Mouse (Mus musculus): Measurements from ENCODE around the gene Apon.
A peak's percentile ranks its signal among the peaks of the same experiment; 100 is the strongest.
"Not testable (repeated sequence)": the region's sequence is repeated elsewhere in the genome, so short reads cannot be mapped to it uniquely, and the experiment has no call there.

Gene Apon

DNA sequence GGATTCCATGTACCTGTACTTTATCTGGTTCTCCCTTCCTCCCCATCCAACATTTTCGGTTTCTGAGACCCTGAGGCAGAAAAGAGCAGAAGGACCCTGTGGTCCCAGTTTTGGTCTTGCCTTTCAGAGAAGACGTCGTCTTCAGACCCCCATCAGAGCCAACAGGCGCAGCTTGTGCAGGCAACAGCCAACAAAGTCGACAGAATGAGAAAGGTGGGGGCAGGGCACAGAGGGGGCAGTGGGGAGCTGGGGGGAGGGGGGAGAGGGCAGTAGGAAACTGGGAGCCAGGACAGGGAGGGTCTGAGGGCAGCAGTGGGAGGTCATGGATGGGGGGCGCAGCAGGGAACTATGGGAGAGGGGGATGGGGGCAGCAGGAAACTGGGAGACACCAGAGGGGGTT, 24.3 kb downstream of the Apon start:
- DNase-seq: no peak

DNA sequence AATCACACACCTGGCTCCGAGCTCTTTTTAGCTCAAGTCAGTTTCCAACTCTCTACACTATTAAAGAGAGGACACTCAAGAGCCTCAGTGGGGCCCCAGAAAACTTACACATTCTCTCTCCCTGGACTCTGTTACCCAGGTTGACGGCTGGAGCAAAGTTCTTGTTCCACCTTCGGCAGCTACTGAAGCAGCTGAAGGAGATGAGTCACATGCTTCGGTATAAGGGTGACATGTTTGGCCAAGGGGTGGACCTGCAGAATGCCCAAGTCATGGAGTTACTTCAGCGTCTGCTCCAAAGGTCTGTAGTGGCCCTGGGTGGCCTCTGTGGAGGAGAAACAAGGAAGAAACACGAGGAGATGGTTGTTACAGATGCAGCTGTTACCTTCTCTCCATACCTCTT, 27.0 kb downstream of the Apon start:
- DNase-seq: peak; percentile 41

DNA sequence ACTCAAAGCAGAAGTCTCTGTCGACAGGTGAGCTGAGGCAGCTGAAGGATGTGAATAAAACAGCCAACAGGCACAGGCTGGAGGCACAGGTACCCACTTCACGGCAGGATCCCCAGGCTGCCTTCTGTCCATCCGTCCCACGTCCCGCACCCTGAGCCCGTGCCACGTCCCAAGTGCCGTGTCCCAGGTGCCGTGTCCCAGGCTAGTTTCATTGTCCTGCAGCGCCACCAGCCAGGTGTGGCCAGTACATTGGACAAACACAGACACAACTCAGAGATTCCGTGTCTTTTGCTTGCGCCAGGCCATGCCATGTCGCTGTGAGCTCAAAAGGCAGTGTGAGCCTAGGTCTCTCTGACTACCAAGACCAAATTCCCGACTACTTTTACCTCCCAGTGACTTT, 27.8 kb downstream of the Apon start:
- no peak for DNase-seq

DNA sequence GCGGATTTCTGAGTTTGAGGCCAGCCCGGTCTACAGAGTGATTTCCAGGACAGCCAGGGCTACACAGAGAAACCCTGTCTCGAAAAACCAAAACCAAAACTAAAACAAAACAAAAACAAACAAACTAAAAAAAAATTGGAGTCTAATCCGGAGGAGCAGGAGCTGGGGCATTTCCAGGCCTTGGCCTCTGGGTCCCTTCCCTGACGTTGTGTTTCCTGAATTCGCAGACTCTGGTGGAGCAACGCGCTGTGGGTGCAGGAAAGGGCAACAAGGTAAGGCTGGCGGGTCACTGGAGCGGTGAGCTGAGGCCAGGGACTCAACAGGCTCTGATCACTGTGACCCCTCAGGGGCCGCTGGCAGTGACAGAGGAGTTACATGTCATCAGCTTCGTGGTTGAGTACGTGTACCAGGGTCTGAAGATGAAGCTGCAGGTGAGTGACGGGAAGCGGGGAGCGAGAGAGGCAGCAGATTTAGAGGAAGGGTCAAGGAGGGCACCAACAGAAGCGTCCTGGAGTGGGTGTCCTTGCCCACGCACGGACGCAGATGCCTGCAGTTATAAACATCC, 29.1 kb downstream of the Apon start:
- DNase-seq: no peak

DNA sequence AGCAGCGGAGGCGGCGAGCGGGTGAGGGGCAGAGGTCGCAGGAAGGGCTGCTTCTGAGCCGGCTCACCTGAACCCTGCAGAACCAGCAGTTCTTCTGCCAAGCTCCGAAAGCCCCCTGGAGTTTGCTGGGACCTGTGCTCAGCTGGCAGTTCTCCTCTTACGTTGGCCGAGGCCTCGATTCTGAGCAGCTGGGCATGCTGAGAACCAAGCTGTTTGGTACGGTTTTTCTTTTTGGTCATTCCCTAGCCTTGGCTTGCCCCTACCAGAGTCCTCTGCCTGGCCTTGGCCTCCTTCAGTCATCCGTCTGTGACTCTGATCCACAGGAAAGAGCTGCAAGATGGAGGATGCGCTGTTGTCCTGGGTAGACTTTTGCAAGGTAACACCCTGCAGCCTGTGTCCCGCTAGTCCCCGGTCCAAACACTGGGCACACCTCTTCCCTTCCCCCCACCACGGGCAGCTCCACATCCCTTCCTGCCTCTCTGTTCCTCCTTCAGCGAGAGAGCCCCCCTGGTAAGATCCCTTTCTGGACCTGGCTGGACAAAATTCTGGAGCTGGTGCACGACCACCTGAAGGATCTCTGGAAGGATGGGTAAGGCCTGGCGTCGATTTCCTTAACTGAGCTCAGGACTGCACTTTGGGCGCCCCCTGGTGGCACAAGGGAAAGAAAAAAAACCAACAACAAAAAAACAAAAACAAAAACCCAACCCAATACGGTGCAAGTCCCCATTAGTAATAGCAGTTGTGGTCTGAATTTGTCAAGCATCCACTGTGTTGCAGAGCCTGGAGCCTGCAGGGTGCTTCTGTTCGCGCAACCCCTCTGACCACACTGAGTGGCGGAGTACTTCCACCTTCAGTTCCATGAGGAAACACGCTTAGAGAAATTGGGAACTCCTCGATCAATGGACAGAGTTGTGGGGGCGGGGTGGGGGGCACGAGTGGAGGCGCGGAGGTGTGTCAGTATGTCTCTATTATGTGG, 30.0 kb downstream of the Apon start:
- DNase-seq: peak; percentile 74

DNA sequence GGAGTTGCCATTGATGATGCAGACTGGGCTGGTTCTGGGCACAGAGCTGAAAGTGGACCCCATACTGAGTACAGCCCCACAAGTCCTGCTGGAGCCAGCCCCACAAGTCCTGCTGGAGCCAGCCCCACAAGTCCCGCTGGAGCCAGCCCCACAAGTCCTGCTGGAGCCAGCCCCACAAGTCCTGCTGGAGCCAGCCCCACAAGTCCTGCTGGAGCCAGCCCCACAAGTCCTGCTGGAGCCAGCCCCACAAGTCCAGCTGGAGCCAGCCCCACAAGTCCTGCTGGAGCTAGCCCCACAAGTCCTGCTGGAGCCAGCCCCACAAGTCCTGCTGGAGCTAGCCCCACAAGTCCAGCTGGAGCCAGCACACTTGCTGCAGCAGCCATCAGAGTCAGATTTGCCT, 36.7 kb downstream of the Apon start:
- not testable (repeated sequence) for DNase-seq

DNA sequence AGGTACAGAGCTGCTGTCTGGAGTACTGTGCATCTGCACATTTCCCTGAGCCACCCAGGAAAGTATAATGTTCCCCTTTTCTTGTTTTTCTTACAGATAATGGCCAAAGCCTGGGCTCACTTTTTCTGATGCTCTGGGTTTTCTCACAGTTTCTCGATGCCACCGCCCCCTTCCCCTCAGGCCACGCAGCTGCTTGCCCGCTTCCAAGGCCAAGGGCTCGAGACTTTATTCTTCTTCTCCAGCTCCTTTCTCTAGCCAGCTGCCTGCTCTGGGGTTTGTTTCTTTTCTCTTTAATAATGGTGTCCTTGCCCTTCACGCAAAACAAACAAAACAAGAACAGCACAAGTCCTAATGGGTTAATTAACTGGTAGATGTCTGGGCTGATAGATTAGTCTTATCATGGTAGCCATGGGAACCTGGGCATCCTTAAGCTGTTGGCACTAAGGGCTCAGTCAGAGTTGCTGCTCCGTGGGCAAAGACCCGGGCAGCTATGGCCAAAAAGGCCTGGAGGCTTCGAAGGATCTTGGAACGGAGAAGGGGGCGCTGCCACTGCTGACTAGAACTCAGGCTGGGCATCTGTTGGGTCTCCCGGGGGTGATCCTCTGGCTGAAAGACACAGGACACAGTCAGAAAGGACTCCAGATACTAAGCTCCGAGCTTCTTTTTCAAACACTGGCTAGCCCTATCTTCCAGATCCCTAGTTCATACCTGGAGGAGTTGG, 42.6 kb downstream of the Apon start:
- DNase-seq: no peak

DNA sequence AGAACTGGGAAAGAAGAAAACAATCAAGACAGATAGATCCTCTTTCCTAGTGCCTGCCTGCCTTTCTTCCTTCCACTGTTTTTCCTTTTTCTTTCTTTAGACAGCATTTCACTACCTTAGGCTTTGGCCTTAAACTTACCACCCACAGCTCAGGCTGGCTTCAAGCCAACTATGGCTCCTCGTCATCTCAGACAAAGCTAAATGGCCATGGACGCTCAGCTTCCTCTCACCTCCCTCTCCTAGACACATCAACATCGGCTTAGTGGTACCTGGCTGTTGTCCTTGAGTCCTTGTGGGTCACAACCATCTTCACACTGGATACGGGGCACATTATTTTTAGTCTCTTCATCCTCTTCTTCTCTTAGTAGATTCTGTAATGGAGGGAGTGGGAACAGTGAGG, 43.3 kb downstream of the Apon start:
- DNase-seq: no peak

DNA sequence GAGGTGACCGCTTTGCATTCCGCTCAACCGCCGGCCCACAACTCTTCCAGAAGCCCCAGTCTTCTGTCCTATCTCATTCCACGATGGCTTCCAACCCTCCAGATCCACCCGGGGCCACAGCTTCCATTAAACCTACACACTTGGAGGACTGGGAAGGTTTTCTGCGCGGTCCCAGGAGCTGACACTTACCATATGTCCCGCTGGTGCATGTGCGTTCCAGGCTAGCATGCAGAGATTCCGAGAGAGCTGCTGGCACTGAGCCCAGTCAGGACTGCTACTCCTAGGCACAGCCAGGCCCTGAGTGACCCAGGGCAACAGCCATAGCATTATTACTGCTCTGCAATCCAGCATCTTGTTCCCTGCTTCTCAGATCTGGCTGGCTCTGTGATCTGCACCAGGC, 43.7 kb downstream of the Apon start:
- peak; percentile 24 for DNase-seq

DNA sequence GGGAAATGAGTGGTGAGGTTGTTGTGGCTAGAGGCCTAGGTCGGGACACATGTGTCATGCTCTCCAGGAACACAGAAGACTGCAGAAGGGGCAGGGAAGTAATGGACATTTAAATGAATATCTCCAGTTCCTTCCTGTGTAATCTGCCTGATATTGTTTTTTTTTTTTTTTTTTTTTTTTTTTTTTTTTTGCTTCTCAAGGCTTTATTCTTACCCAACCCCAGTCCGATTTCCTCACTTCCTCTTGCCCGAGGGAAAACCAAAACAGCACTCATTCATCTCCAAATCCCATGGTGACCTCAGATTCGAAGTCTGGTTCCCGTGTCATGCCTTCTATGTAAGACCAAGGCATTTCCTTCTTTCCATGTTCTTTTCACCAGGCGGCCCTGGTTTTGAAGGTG, 44.3 kb downstream of the Apon start:
- DNase-seq: no peak

DNA sequence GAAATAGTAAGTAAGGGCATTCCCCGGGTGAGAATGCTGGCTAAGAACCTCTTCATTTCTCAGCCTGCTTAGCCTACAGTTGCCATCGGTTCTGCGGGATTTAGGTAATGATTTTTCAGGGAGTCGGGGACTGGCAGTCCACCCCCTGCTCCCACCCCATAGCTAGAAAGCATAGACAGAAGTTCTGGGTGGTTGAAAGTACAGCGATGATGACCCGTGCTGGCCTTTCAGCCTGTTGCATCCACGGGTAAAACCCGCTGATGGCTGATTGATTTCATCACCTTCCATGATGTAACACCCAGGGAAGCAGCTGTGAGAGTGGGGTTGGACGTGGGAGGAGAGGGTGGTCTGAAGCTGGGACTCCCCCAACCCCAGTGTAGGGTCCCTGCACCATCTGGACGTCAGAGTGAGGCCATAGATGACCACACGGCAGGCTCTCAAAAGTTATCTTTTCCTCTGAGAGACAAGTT, 44.8 kb downstream of the Apon start, which contains the start of gene Il23a:
TSS of gene Il23a (minus strand) at position 51 of the 470 bp plus-strand sequence.
- no peak for DNase-seq

DNA sequence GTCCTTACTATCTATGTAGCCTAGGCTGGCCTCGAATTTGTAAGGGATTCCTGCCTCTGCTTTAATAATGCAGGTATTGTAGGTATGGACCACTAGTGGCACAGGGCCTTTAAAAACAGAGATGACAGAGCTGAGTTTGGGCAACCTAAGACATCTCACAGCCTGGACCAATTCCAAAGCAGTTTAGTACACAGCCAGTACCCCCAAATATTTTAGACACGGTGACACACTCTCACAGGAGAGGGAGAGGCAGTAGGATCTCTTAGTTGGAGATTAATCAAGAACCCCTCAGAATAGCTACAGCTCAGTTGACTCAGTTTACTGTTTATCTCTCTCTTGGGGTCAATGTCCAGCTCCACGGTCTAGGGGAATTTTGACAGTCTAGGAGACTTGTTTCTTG, 48.5 kb downstream of the Apon start:
- DNase-seq: no peak

DNA sequence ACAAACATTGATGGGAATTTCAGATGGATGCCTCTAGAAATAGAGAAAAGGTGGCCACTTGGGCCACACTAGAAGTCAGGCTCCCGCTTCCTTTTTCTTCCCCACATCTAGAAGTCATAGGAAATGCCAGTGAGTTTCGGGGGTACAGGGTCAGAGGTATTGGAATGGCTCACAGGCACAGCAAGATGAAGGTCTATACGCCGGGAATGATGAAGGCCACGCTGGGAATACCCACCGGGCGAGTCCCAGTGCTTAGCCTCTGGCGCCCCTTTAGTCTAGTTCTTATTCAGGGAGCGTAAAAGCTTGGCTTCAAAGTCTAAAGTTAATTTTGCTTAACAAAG, 48.9 kb downstream of the Apon start:
- DNase-seq: no peak

DNA sequence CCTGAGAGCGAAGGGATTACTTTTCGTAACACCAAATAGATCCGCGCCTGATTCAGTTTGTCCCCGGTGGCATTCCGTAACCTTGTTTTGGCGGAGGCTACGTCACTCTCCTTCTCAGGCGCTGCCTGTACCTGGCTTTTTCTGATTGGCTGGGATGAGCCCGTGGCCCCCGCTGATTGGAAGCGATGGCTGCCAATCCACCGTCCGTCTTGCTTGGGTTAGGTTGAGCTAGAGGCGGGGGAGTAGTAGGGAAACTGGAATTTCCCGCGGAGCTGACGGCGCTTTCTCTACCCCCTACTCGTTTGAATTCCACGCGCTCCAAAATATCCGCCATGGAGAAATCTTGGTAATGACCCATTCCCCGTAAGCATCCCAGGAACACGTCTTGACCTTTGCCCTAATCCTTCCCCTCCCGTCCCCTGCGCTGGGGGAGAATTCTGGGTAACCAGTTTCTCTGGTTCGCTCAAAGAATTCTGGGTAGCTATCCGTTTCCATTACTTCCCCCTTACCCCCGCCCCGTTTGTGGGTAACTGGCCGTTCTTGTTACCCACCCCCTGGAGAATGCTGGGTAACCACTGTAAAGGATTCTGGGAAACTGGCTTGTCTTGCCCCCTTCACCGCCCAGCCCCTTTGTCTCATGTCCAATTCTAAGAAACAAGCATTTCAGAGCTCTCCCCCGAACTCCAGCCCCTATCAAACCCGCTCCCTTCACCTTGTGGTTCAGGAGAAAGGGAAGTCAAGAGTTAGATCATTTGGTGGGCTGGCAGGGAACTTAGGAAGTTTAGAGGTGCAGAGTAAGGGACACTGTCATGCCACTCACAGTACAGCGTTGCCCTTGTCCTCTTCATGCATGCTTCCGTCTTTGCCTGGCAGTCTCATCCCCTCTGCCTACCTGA, 49.5 kb downstream of the Apon start, which contains the start of gene Pan2:
TSS of gene Pan2 (plus strand) at position 210 of the 896 bp plus-strand sequence.
- DNase-seq: peak; percentile 100

Data from kidney, postnatal 14 days (tissue).